Mouse (Mus musculus) hindbrain, embryonic 16.5 days (tissue): ENCODE data around the gene Plcd3. TPM values are rescaled to one million over a fixed set of nuclear protein-coding genes. Genes with fewer than 3 reads are reported as not detected.

Experiments
- ATAC-seq: fragments of 200-750 bp; cut with Nextera tagmentation; 2 replicates; pipeline ENCODE4 v1.8.0; 2017; ENCODE audit warnings: moderate TSS enrichment, moderate library complexity
- H3K27ac ChIP-seq: fragments of 300-500 bp; sonication (generic); 2 replicates; pipeline ENCODE4 v1.5.1; 2014; ENCODE audit warnings: low read depth, mild to moderate bottlenecking, control low read depth, low read length, moderate library complexity
- H3K27me3 ChIP-seq: fragments of 300-500 bp; sonication (generic); replicated peaks from 2 replicates; pipeline ENCODE4 v1.6.1; 2014; ENCODE audit warnings: low read length; ENCODE audit not compliant: control insufficient read depth, insufficient read depth
- H3K36me3 ChIP-seq: fragments of 300-500 bp; sonication (generic); 2 replicates; pipeline ENCODE4 v1.6.1; 2014; ENCODE audit warnings: mild to moderate bottlenecking, low read length, moderate library complexity, mixed read lengths; ENCODE audit not compliant: control insufficient read depth, insufficient read depth
- H3K4me1 ChIP-seq: fragments of 300-500 bp; sonication (generic); 2 replicates; pipeline ENCODE4 v1.6.1; 2014; ENCODE audit warnings: low read depth, low read length; ENCODE audit not compliant: control insufficient read depth, insufficient read depth
- H3K4me2 ChIP-seq: fragments of 300-500 bp; sonication (generic); 2 replicates; pipeline ENCODE4 v1.6.1; 2014; ENCODE audit warnings: mild to moderate bottlenecking, low read length, control low read depth, moderate library complexity
- H3K4me3 ChIP-seq: fragments of 300-500 bp; sonication (generic); 2 replicates; pipeline ENCODE4 v1.5.1; 2014; ENCODE audit warnings: mild to moderate bottlenecking, low read length, control low read depth, moderate library complexity
- H3K9ac ChIP-seq: fragments of 300-500 bp; sonication (generic); 2 replicates; pipeline ENCODE4 v1.6.1; 2014; ENCODE audit warnings: low read depth, mild to moderate bottlenecking, control low read depth, low read length, moderate library complexity
- H3K9me3 ChIP-seq: fragments of 300-500 bp; sonication (generic); 2 replicates; pipeline ENCODE4 v1.6.1; 2014; ENCODE audit warnings: mild to moderate bottlenecking, low read length, moderate library complexity; ENCODE audit not compliant: control insufficient read depth
- WGBS: fragments of 180-500 bp; shearing (Covaris S2); extraction: QIAGEN DNeasy Blood & Tissue Kit; methylation state at CpG from one replicate; pipeline ENCODE4 v1.1.7; 2014; 5-methylcytosine and 5-hydroxymethylcytosine counted together
- polyA plus RNA-seq: library from polyadenylated mRNA; unstranded; fragments of >200 nt; fragmentation: Nextera tagmentation; extraction: Ambion mirVana; gene quantifications from 2 replicates; pipeline ENCODE4 v1.2.1, GENCODE M21; 2015

The Plcd3 gene
- polyA plus RNA-seq, 1 experiment from 2014 or later = 4.9 TPM

DNA sequence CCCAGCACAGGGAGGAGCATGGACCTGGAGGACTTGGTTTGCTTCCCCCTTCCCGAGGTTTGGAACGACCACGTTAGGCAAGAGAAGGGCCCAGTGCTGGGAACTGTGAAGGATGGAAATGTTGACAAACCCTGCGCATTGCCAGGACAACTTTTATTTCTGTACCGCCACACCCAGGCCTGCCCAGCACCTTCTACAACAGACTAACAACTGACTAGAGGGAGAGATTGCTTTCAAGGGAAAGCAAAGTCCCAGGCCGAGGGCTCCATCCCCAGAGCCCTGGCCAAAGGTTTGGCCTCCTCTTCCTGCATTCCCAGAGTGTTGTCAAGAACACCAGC lies 39.3 kb upstream of the Plcd3 start:
- peaks cover 17% of the 10 kb centered on the region for H3K4me1 ChIP-seq
- H3K9ac ChIP-seq = peak overlapping the region; percentile 41
- no peak overlapping the region for H3K4me2 ChIP-seq
- no peak for ATAC-seq
- H3K27ac ChIP-seq = peak overlapping the region; percentile 93; the same call in 1 of the 2 replicates
- H3K36me3 ChIP-seq = peaks cover 9% of the 10 kb centered on the region; the same call in 1 of the 2 replicates
- no peaks in the 10 kb centered on the region for H3K27me3 ChIP-seq
- no peaks in the 10 kb centered on the region for H3K9me3 ChIP-seq
- 45% methylated on average over 6 of the region's 6 CpGs for WGBS
- H3K4me3 ChIP-seq = no peak overlapping the region

GRCm38 (mm10) chr11:103139951-103140762 lies 38.7 kb upstream of the Plcd3 start:
- H3K4me2 ChIP-seq = no peak overlapping the region
- peak overlapping the region; percentile 93; the same call in 1 of the 2 replicates for H3K27ac ChIP-seq
- H3K36me3 ChIP-seq = peaks cover 9% of the 10 kb centered on the region; the same call in 1 of the 2 replicates
- peaks cover 18% of the 10 kb centered on the region for H3K4me1 ChIP-seq
- WGBS = 83% methylated on average over 14 of the region's 14 CpGs
- H3K4me3 ChIP-seq = no peak overlapping the region
- H3K27me3 ChIP-seq = no peaks in the 10 kb centered on the region
- no peak overlapping the region for H3K9ac ChIP-seq
- no peak for ATAC-seq
- H3K9me3 ChIP-seq = no peaks in the 10 kb centered on the region

DNA sequence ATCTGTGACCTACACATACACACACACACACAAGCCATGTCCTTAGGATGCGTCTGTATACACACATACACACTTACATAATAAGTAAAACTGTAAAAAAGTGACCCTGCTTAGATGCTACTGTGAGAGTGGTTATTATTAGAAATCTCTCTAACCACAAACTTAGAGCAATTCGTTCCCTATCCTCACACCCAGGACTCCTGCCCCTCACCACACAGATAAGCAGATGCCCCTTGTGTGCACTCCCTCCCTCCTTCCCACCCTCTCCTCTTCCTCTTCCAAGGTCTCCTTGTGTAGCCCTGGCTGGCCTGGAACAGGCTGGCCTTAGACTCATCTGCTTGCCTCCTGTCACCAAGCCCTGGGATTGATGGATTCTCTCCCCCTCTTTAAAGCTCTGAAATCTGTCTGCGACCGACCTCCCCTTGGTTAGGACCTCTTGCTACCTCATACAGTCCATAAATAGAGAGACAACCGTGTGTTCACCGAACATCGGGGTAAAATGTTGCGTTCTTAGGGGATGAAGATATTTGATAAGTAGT lies 34.6 kb upstream of the Plcd3 start:
- H3K36me3 ChIP-seq = peaks cover 9% of the 10 kb centered on the region; the same call in 1 of the 2 replicates
- no peak overlapping the region for H3K4me3 ChIP-seq
- H3K9ac ChIP-seq = no peak overlapping the region
- H3K27me3 ChIP-seq = no peaks in the 10 kb centered on the region
- H3K9me3 ChIP-seq = no peaks in the 10 kb centered on the region
- peaks cover 20% of the 10 kb centered on the region for H3K4me1 ChIP-seq
- WGBS = 91% methylated on average over 8 of the region's 8 CpGs
- no peak overlapping the region for H3K4me2 ChIP-seq
- ATAC-seq = no peak
- H3K27ac ChIP-seq = no peak overlapping the region

DNA sequence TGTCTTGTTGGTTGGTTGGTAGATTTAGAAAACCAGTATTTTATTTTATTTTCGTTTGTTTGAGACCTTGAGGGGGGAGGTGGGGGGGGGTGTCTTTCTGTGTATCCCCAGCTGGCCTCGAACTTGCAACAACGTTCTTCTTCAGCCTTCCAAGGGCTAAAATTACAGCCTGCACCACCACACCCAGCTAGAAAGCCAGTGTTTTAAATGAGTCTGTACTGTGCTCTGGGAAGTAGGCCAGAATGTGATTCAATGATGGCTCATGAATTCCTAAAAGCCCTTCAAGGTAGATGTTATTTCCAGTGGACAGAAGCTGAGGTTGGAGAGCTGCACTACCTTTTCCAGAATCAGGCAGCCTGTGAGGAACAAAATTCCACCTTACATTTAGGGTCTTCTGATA lies 32.8 kb upstream of the Plcd3 start:
- Histone ChIP-seq H3K9ac (no peak overlapping the region), H3K4me2 (peak overlapping the region; percentile 64), H3K36me3 (0 out of 2 replicates have a peak, but pooled peaks cover 9% of the 10 kb centered on the region), H3K27me3 (no peaks in the 10 kb centered on the region), H3K4me1 (peaks cover 21% of the 10 kb centered on the region), H3K9me3 (no peaks in the 10 kb centered on the region), H3K4me3 (no peak overlapping the region), H3K27ac (no peak overlapping the region)
- WGBS = 78% methylated on average over 3 of the region's 3 CpGs
- no peak for ATAC-seq

DNA sequence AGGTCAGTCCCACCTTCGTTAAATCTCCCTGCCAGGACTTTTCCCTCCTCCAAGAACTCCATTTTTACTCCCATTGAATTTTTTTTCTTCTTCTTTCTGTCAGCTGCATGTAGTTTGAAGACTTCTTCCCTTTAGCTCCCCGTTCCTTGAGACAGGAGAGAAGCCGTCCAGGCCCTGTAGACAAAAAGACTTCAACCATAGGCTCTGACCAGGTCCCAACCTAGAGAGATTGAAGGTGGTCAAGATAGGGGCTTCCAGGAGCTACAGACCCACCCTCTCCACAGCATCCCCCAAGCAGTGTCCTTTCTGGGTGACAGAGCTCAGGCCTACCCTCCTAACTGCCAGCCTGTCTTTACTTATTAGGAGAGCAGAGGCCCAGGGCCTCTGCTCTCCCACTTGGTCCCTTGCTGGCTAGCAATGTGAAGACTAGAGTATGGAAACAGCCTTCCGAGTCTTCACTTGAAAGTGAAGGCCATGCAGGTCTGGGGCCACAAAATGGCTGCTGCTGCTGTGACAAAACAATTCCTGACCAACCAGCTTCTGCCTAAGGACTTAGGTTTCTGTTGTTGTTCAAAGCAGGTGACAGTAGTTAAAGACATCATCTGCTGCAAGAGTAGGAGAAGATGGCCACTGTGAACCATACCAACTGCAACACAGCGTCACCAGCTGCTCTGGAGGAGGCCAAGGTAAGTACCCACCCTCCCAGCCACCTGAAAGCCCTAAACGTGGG lies 32.2 kb upstream of the Plcd3 start:
- H3K4me1 ChIP-seq = peaks cover 21% of the 10 kb centered on the region
- 0 out of 2 replicates have a peak, but pooled peaks cover 3% of the 10 kb centered on the region for H3K36me3 ChIP-seq
- peak overlapping the region; percentile 64 for H3K4me2 ChIP-seq
- H3K4me3 ChIP-seq = peak overlapping the region; percentile 33
- no peaks in the 10 kb centered on the region for H3K9me3 ChIP-seq
- 53% methylated on average over 6 of the region's 6 CpGs for WGBS
- H3K27ac ChIP-seq = peak overlapping the region; percentile 81
- no peaks in the 10 kb centered on the region for H3K27me3 ChIP-seq
- H3K9ac ChIP-seq = peak overlapping the region; percentile 64
- ATAC-seq = peak; percentile 32; the same call in 1 of the 2 replicates

- WGBS = under 1% methylated on average over 56 of the region's 58 CpGs
- peak overlapping the region; percentile 99 for H3K9ac ChIP-seq
- H3K27ac ChIP-seq = peak overlapping the region; percentile 99
- peak; percentile 95 for ATAC-seq
- H3K4me2 ChIP-seq = peak overlapping the region; percentile 89
- H3K36me3 ChIP-seq = no peaks in the 10 kb centered on the region
- peak overlapping the region; percentile 89 for H3K4me3 ChIP-seq
- H3K27me3 ChIP-seq = no peaks in the 10 kb centered on the region
- peaks cover 21% of the 10 kb centered on the region for H3K4me1 ChIP-seq
- no peaks in the 10 kb centered on the region for H3K9me3 ChIP-seq
Observed at GRCm38 (mm10) chr11:103132576-103133455, 31.4 kb upstream of the Plcd3 start.

DNA sequence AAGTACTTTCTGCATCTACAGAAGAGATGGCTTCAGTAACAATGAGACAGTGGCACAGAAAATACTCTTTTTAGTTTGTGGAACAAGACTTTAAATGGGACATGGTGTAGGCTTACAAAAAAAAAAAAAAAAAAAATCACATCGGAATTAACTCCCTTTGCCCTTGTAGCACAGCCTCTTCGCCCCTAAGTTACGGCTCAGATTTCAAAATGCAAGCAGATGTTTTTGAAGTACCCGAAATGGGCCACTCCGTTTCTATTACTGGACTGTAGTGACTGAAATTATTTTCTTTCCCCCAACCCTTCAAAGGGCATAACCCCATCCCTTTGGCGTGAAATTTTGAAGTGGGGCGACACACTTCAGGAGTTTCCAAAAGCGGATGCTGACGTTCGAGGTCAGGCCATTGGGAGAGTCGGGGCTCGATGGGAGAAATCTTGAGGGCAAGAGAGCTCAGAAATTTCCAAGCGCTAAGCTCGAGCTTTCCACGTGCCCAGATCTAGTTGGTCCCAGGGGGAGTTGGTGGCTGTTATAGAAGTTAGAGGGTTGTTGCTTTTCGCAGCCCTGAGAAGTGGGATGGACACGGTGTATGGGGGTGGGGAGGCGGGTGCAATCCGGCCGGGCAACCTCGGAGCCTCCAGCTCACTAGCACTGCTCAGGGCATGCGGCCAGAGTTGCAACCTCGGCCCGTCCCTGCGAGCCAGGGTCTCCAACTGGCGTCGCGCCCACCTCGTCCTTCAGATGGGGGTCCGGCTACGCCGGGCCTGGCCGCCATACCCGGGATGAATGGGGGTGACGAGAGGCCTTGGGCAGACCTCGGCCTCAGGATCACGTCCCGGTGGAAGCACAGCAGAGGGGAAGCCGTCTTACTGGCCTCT lies 30.5 kb upstream of the Plcd3 start, which contains the start of gene Hexim2:
Gene Hexim2 (plus strand): TSS at position 729 of the 875 bp plus-strand sequence.
- Histone ChIP-seq H3K27ac (peak within 1 kb of the TSS; percentile 99), H3K4me2 (peak within 1 kb of the TSS; percentile 89), H3K9ac (peak within 1 kb of the TSS; percentile 99), H3K9me3 (no peaks in the 10 kb centered on the region), H3K4me1 (peaks cover 21% of the 10 kb centered on the region), H3K4me3 (peak within 1 kb of the TSS; percentile 89), H3K36me3 (no peaks in the 10 kb centered on the region), H3K27me3 (no peaks in the 10 kb centered on the region)
- WGBS = under 1% methylated on average over 39 of the region's 39 CpGs
- peak; percentile 65 for ATAC-seq

- no peak overlapping the region for H3K4me2 ChIP-seq
- no peaks in the 10 kb centered on the region for H3K36me3 ChIP-seq
- H3K4me3 ChIP-seq = no peak overlapping the region
- no peaks in the 10 kb centered on the region for H3K27me3 ChIP-seq
- 66% methylated on average over 5 of the region's 5 CpGs for WGBS
- peaks cover 9% of the 10 kb centered on the region for H3K4me1 ChIP-seq
- no peak overlapping the region for H3K9ac ChIP-seq
- no peak overlapping the region for H3K27ac ChIP-seq
- H3K9me3 ChIP-seq = no peaks in the 10 kb centered on the region
- ATAC-seq = no peak
Observed at GRCm38 (mm10) chr11:103120315-103120714, 18.9 kb upstream of the Plcd3 start.
